Mouse (Mus musculus): Measurements from ENCODE around the gene Wiz. TPM values are rescaled to one million over a fixed set of nuclear protein-coding genes. Genes with fewer than 3 reads are reported as not detected.

Wiz gene
- polyA plus RNA-seq, 1 experiment from 2014 or later = 22.0 TPM

DNA sequence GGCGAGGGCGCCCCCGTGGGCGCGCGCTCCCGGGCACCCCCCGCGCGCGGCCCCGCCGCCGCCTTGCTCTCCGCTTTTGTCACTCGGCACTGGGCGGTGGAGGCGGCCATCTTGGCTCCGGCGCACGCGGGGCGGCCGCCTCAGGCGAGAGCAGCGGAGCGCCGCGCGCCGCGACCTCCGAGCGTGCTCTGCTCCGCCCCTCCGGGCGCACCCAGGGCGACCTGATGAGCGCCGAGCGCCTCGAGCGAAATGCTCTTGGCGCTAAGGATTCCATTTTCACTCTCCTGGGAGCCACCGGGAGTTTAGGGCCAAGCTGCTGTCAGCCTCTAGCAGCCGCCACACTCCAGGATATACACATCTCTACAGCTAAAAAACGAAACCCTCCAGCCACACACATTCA lies 24.9 kb downstream of the Wiz start:
- under 1% methylated on average over 36 of the region's 47 CpGs for WGBS
- peak overlapping the region; percentile 99 for H3K4me3 ChIP-seq (ENCODE audit: low read length)

DNA sequence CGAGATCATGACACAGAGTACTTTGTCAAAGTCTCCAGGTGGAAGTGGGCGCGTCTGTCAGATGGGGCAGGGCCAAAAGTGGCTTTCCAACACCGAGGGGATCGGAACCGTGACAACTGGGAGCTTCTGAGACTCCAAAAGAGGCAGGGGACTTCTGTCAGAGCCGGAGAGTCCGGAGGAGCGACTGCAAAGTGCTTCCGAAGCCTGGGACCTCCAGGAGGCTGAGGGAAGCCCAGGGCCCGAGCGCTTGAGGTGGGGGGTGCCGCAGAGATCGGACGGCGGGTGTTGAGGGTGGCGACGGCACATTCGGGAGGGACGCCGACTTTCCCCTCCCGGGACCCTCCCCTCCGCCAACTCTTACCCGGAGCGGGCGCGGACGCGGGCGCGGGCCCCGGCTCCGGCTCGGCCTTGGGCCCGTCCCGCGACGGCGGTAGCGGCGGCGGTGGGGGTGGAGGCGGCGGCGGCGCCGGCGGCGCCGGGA lies 25.4 kb downstream of the Wiz start:
- Histone ChIP-seq H3K9me3 (ENCODE audit: low read length) (no peaks in the 10 kb centered on the region), H3K4me2 (replicated peaks; ENCODE audit: low read depth, low read length) (peak overlapping the region; percentile 85), H3K27ac (ENCODE audit: low read length) (peak overlapping the region; percentile 63), H3K27me3 (ENCODE audit: insufficient read depth, low read length) (no peaks in the 10 kb centered on the region), H3K36me3 (ENCODE audit: insufficient read depth, low read length) (peaks cover 32% of the 10 kb centered on the region), H3K4me3 (ENCODE audit: low read length) (peak overlapping the region; percentile 99), H3K4me1 (ENCODE audit: insufficient read depth, low read length) (peaks cover 30% of the 10 kb centered on the region), H3K9ac (replicated peaks; ENCODE audit: low read length) (peak overlapping the region; percentile 95)
- ATAC-seq (ENCODE audit: low FRiP score, low TSS enrichment) = peak; percentile 44
- WGBS = 0% methylated on average over 26 of the region's 50 CpGs

More for the DNA sequence above, 24.9 kb downstream of the Wiz start:
- Histone ChIP-seq H3K27ac (ENCODE audit: low read length) (peak overlapping the region; percentile 86), H3K4me2 (replicated peaks; ENCODE audit: low read depth, low read length) (peak overlapping the region; percentile 85), H3K4me1 (ENCODE audit: insufficient read depth, low read length) (peaks cover 31% of the 10 kb centered on the region), H3K9me3 (ENCODE audit: low read length) (no peaks in the 10 kb centered on the region), H3K27me3 (ENCODE audit: insufficient read depth, low read length) (no peaks in the 10 kb centered on the region), H3K9ac (replicated peaks; ENCODE audit: low read length) (peak overlapping the region; percentile 95), H3K36me3 (ENCODE audit: insufficient read depth, low read length) (peaks cover 27% of the 10 kb centered on the region)
- peak; percentile 90 for ATAC-seq (ENCODE audit: low FRiP score, low TSS enrichment)

DNA sequence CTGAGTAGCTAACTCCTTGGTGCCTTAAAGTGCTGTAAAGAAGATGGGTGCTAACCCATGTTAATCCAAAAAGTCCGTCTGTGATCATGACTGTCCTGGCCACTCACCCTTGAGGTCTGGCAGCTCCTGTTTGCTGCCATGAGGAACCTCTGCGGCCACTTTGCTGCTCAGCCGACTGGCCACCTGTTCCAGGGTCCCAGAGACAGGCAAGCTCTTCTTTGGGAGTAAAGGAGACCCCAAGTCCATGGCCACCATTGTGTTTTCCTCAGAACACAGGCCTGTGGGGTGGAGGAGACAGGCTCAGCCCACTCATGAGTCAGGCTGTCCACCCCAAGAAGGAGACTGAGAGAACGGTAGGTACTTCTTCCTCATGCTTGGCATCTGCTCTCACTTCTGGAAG lies 26.6 kb downstream of the Wiz start:
- peaks cover 43% of the 10 kb centered on the region for H3K36me3 ChIP-seq (ENCODE audit: insufficient read depth, low read length)
- 77% methylated on average over 4 of the region's 4 CpGs for WGBS
- peaks cover 25% of the 10 kb centered on the region for H3K4me1 ChIP-seq (ENCODE audit: insufficient read depth, low read length)
- peak overlapping the region; percentile 99 for H3K4me3 ChIP-seq (ENCODE audit: low read length)
- H3K9me3 ChIP-seq (ENCODE audit: low read length) = no peaks in the 10 kb centered on the region
- no peak overlapping the region for H3K27ac ChIP-seq (ENCODE audit: low read length)
- H3K4me2 ChIP-seq (replicated peaks; ENCODE audit: low read depth, low read length) = peak overlapping the region; percentile 85
- H3K27me3 ChIP-seq (ENCODE audit: insufficient read depth, low read length) = no peaks in the 10 kb centered on the region
- ATAC-seq (ENCODE audit: low FRiP score, low TSS enrichment) = no peak
- H3K9ac ChIP-seq (replicated peaks; ENCODE audit: low read length) = peak overlapping the region; percentile 95; the same call in 1 of the 2 replicates

DNA sequence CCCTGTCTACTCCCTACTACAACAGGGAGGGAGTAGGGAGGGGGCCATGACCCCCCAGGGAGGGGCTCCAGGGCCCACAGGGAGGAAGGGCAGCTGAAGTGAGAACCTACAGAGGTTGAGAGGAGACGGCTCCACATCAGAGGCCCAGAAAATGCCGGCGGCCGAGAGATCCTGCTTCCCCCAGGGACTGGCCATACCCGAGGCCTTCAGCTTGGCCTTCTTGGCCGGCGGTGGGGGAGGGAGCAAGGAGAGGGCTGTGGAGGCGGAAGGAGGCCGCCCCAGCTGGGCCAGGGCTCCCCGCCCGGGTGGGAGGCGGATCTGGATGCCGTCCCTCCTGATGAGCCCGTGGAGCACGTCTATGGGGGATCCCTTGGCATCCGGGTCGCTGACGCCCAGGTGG lies 29.3 kb downstream of the Wiz start:
- H3K4me2 ChIP-seq (replicated peaks; ENCODE audit: low read depth, low read length) = no peak overlapping the region
- no peak overlapping the region for H3K4me3 ChIP-seq (ENCODE audit: low read length)
- H3K9ac ChIP-seq (replicated peaks; ENCODE audit: low read length) = no peak overlapping the region
- 79% methylated on average over 17 of the region's 18 CpGs for WGBS
- H3K9me3 ChIP-seq (ENCODE audit: low read length) = no peaks in the 10 kb centered on the region
- peaks cover 20% of the 10 kb centered on the region for H3K4me1 ChIP-seq (ENCODE audit: insufficient read depth, low read length)
- no peaks in the 10 kb centered on the region for H3K27me3 ChIP-seq (ENCODE audit: insufficient read depth, low read length)
- ATAC-seq (ENCODE audit: low FRiP score, low TSS enrichment) = no peak
- H3K36me3 ChIP-seq (ENCODE audit: insufficient read depth, low read length) = peaks cover 70% of the 10 kb centered on the region
- no peak overlapping the region for H3K27ac ChIP-seq (ENCODE audit: low read length)

DNA sequence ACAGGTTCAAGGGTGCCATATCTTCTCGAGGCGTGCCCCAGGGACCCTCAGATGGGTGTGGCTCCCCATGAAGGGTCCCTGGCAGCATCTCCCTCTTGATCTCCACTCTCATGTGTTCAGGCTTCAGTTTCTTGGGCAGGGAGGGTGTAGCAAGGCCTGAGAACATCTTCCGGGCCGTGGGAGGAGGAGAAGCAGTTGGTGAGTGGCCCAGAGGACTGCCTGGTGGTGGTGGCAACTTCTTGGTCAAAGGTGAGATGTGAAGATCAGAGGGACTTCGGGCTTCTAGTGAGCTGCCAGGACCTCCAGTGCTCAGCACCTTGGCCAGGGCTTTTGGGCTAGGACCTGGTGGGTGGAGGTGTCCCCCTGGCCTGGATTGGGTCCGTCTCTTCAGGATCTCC lies 30.3 kb downstream of the Wiz start:
- Histone ChIP-seq H3K9me3 (ENCODE audit: low read length) (no peaks in the 10 kb centered on the region), H3K27me3 (ENCODE audit: insufficient read depth, low read length) (no peaks in the 10 kb centered on the region), H3K4me3 (ENCODE audit: low read length) (no peak overlapping the region), H3K4me1 (ENCODE audit: insufficient read depth, low read length) (peaks cover 16% of the 10 kb centered on the region), H3K36me3 (ENCODE audit: insufficient read depth, low read length) (peaks cover 79% of the 10 kb centered on the region), H3K9ac (replicated peaks; ENCODE audit: low read length) (no peak overlapping the region), H3K4me2 (replicated peaks; ENCODE audit: low read depth, low read length) (no peak overlapping the region), H3K27ac (ENCODE audit: low read length) (no peak overlapping the region)
- 91% methylated on average over 6 of the region's 6 CpGs for WGBS
- no peak for ATAC-seq (ENCODE audit: low FRiP score, low TSS enrichment)

DNA sequence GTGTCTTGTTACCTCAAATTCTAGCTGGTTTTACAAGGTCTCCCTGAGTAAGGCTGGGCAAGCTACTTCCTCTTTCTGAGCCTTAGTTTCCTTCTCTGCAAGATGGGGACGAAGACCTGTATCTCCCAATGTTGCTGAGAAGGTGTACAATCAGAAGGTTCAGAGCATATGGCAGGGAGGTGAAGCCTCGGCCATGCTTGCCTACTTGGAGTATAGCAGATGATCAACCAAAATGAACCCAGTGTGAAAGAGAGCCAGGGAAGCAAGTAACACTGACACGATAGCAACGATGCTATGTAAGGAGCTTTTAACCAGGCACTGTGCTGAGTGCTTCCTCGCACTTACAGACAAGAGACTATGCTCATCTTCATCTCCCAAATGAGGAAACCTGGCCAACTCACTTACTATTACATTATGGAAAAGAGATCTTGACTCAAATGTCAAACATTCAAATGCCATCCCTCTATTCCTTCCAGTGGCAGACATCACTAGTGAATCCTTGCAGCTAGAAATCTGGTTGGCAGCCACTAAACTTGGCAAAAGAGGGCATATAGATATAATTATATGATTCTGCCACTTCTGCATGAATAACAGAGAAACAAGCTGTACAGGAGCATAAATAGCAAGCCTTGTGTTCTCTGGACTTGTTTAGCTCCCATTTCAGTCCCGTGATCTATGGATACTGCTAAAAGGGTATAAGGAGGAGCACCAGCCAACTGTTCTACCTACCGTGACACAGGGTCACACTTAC lies 30.9 kb downstream of the Wiz start:
- Histone ChIP-seq H3K36me3 (ENCODE audit: insufficient read depth, low read length) (peaks cover 80% of the 10 kb centered on the region), H3K9ac (replicated peaks; ENCODE audit: low read length) (no peak overlapping the region), H3K4me3 (ENCODE audit: low read length) (no peak overlapping the region), H3K27ac (ENCODE audit: low read length) (no peak overlapping the region), H3K4me2 (replicated peaks; ENCODE audit: low read depth, low read length) (no peak overlapping the region), H3K4me1 (ENCODE audit: insufficient read depth, low read length) (peaks cover 15% of the 10 kb centered on the region), H3K9me3 (ENCODE audit: low read length) (no peaks in the 10 kb centered on the region), H3K27me3 (ENCODE audit: insufficient read depth, low read length) (no peaks in the 10 kb centered on the region)
- no peak for ATAC-seq (ENCODE audit: low FRiP score, low TSS enrichment)
- 97% methylated on average over 7 of the region's 7 CpGs for WGBS

DNA sequence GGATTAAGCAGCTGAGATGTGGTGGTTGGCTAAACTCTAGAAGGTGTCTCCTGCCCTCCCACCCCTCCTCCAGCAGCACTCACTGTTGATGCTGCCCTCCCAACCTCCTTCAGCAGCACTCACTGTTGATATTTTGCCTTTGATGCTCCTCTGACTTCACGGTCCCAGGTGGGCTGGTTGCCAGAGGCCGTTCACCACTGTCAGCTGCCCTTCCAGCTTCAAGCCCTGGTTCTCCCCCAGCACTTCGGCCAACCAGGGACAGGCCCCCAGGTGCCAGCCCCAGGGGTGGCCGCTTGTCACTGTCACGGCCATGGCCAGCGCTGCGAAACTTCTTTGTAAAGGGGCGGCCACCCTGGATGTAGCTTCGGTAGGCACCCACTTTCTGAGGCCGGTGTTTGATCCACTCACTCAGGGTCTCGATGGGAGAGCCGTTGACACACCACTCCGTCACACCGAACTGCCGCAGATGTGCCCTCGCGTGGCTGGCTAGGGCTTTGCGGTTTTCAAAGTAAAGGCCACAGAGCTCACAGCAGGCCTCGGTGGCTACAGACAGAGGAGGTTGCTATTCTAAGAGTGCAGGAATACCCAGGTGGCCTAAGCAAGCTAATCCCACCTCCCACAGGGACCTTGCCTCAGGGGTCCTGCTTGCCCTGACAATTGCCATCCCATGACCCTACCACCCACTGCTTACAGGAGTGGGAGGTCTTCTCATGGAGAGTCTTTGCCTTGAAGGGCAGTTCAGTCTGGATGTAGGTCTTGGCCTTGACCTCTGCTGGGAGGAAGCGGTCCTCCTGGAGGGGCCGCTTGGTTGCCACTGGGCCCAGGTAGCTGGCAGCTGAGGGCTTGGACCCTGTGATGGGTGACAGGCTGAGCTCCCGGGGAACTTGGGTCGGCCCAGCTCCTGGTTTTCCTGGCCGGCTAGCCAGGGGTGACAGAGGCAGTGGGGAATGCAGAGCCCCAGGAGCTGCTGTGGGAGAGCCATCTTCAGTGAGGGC lies 32.2 kb downstream of the Wiz start:
- no peak overlapping the region for H3K9ac ChIP-seq (replicated peaks; ENCODE audit: low read length)
- H3K4me1 ChIP-seq (ENCODE audit: insufficient read depth, low read length) = peaks cover 2% of the 10 kb centered on the region
- H3K4me2 ChIP-seq (replicated peaks; ENCODE audit: low read depth, low read length) = no peak overlapping the region
- no peaks in the 10 kb centered on the region for H3K27me3 ChIP-seq (ENCODE audit: insufficient read depth, low read length)
- H3K9me3 ChIP-seq (ENCODE audit: low read length) = no peaks in the 10 kb centered on the region
- no peak for ATAC-seq (ENCODE audit: low FRiP score, low TSS enrichment)
- H3K4me3 ChIP-seq (ENCODE audit: low read length) = no peak overlapping the region
- no peak overlapping the region for H3K27ac ChIP-seq (ENCODE audit: low read length)
- H3K36me3 ChIP-seq (ENCODE audit: insufficient read depth, low read length) = peaks cover 81% of the 10 kb centered on the region
- WGBS = 88% methylated on average over 24 of the region's 24 CpGs

DNA sequence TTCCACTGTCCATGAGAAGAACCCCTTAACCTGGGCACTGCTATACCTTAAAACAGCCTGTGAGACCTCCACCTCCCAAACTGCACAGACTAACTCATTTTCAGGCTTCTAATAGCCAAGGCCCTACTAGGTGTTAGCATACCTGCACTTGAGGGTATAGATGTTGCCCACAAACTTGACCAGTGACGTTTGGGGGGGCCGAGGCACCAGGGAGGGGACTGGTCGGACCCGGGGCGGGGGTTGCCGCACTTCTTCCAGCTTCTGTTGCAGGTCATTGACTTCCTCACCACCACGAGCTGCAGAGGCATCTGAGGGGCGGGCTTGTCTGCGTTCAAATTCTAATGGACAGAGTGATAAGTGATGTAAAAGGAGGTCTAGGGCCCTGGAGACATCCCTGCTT lies 33.0 kb downstream of the Wiz start:
- H3K9ac ChIP-seq (replicated peaks; ENCODE audit: low read length) = no peak overlapping the region
- 85% methylated on average over 9 of the region's 9 CpGs for WGBS
- ATAC-seq (ENCODE audit: low FRiP score, low TSS enrichment) = no peak
- H3K36me3 ChIP-seq (ENCODE audit: insufficient read depth, low read length) = peaks cover 74% of the 10 kb centered on the region
- H3K4me2 ChIP-seq (replicated peaks; ENCODE audit: low read depth, low read length) = no peak overlapping the region
- no peak overlapping the region for H3K4me3 ChIP-seq (ENCODE audit: low read length)
- no peaks in the 10 kb centered on the region for H3K27me3 ChIP-seq (ENCODE audit: insufficient read depth, low read length)
- no peaks in the 10 kb centered on the region for H3K9me3 ChIP-seq (ENCODE audit: low read length)
- no peak overlapping the region for H3K27ac ChIP-seq (ENCODE audit: low read length)
- H3K4me1 ChIP-seq (ENCODE audit: insufficient read depth, low read length) = no peaks in the 10 kb centered on the region

DNA sequence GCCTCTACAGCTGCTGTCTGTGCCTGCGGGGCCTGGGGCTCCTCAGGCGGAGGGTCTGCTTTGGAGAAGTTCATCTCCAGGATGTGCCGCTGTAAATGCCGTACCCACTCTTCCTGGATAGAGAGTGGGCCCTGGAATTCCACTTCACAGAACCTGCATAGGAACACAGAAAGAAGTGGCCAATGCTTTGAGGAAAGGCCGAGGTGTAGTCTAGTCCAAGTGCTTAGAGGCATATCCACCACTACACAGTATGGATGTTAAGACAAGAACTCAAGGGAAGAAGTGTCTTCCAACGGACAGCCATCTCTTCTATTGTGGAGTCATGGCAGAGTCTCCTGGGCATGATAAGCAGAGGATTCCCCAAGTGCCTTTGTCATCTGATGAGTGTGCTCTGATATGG lies 34.2 kb downstream of the Wiz start:
- H3K27me3 ChIP-seq (ENCODE audit: insufficient read depth, low read length) = no peaks in the 10 kb centered on the region
- no peaks in the 10 kb centered on the region for H3K4me1 ChIP-seq (ENCODE audit: insufficient read depth, low read length)
- H3K36me3 ChIP-seq (ENCODE audit: insufficient read depth, low read length) = peaks cover 61% of the 10 kb centered on the region
- H3K4me2 ChIP-seq (replicated peaks; ENCODE audit: low read depth, low read length) = no peak overlapping the region
- WGBS = 94% methylated on average over 6 of the region's 6 CpGs
- H3K27ac ChIP-seq (ENCODE audit: low read length) = no peak overlapping the region
- no peak for ATAC-seq (ENCODE audit: low FRiP score, low TSS enrichment)
- H3K4me3 ChIP-seq (ENCODE audit: low read length) = no peak overlapping the region
- no peaks in the 10 kb centered on the region for H3K9me3 ChIP-seq (ENCODE audit: low read length)
- H3K9ac ChIP-seq (replicated peaks; ENCODE audit: low read length) = no peak overlapping the region

Measured in kidney, embryonic 16.5 days (tissue).